Mouse (Mus musculus): Measurements from ENCODE around the gene Fhad1. TPM values are rescaled to one million over a fixed set of nuclear protein-coding genes. Genes with fewer than 3 reads are reported as not detected.

Fhad1 gene
- polyA plus RNA-seq, 1 experiment from 2014 or later = 1.5 TPM

GRCm38 (mm10) chr4:141863726-141864280 lies 151.1 kb downstream of the Fhad1 start:
- Histone ChIP-seq H3K4me1 (peaks cover 31% of the 10 kb centered on the region), H3K27me3 (no peaks in the 10 kb centered on the region), H3K9me3 (replicated peaks) (no peaks in the 10 kb centered on the region), H3K9ac (no peak overlapping the region), H3K27ac (no peak overlapping the region), H3K4me3 (no peak overlapping the region), H3K36me3 (ENCODE audit: poor library complexity, severe bottlenecking) (peaks cover 51% of the 10 kb centered on the region), H3K4me2 (no peak overlapping the region)
- WGBS = 92% methylated on average over 7 of the region's 7 CpGs
- no peak for ATAC-seq

GRCm38 (mm10) chr4:141862867-141863266 lies 152.0 kb downstream of the Fhad1 start:
- peaks cover 24% of the 10 kb centered on the region for H3K4me1 ChIP-seq
- peaks cover 54% of the 10 kb centered on the region for H3K36me3 ChIP-seq (ENCODE audit: poor library complexity, severe bottlenecking)
- H3K4me3 ChIP-seq = no peak overlapping the region
- H3K9me3 ChIP-seq (replicated peaks) = no peaks in the 10 kb centered on the region
- H3K27me3 ChIP-seq = no peaks in the 10 kb centered on the region
- no peak overlapping the region for H3K9ac ChIP-seq
- 88% methylated on average over 5 of the region's 5 CpGs for WGBS
- ATAC-seq = no peak
- no peak overlapping the region for H3K4me2 ChIP-seq
- no peak overlapping the region for H3K27ac ChIP-seq

- no peak overlapping the region for H3K9ac ChIP-seq
- WGBS = 93% methylated on average over 17 of the region's 17 CpGs
- H3K27me3 ChIP-seq = no peaks in the 10 kb centered on the region
- peaks cover 54% of the 10 kb centered on the region for H3K36me3 ChIP-seq (ENCODE audit: poor library complexity, severe bottlenecking)
- peaks cover 17% of the 10 kb centered on the region for H3K4me1 ChIP-seq
- no peaks in the 10 kb centered on the region for H3K9me3 ChIP-seq (replicated peaks)
- no peak overlapping the region for H3K4me2 ChIP-seq
- no peak overlapping the region for H3K4me3 ChIP-seq
- no peak overlapping the region for H3K27ac ChIP-seq
- no peak for ATAC-seq
Observed at GRCm38 (mm10) chr4:141861591-141862295, 153.1 kb downstream of the Fhad1 start.

GRCm38 (mm10) chr4:141860246-141860841 lies 154.5 kb downstream of the Fhad1 start:
- Histone ChIP-seq H3K27me3 (no peaks in the 10 kb centered on the region), H3K4me1 (peaks cover 5% of the 10 kb centered on the region; the same call in 1 of the 2 replicates), H3K4me2 (no peak overlapping the region), H3K4me3 (no peak overlapping the region), H3K36me3 (ENCODE audit: poor library complexity, severe bottlenecking) (peaks cover 46% of the 10 kb centered on the region), H3K9me3 (replicated peaks) (no peaks in the 10 kb centered on the region), H3K27ac (no peak overlapping the region), H3K9ac (no peak overlapping the region)
- no peak for ATAC-seq
- WGBS = 78% methylated on average over 19 of the region's 19 CpGs

- Histone ChIP-seq H3K9me3 (replicated peaks) (no peaks in the 10 kb centered on the region), H3K27ac (no peak overlapping the region), H3K4me3 (no peak overlapping the region), H3K36me3 (ENCODE audit: poor library complexity, severe bottlenecking) (peaks cover 40% of the 10 kb centered on the region), H3K4me1 (peaks cover 5% of the 10 kb centered on the region; the same call in 1 of the 2 replicates), H3K4me2 (no peak overlapping the region), H3K27me3 (no peaks in the 10 kb centered on the region), H3K9ac (no peak overlapping the region)
- no peak for ATAC-seq
- WGBS = 92% methylated on average over 14 of the region's 14 CpGs
Observed at GRCm38 (mm10) chr4:141859351-141859750, 155.5 kb downstream of the Fhad1 start.

DNA sequence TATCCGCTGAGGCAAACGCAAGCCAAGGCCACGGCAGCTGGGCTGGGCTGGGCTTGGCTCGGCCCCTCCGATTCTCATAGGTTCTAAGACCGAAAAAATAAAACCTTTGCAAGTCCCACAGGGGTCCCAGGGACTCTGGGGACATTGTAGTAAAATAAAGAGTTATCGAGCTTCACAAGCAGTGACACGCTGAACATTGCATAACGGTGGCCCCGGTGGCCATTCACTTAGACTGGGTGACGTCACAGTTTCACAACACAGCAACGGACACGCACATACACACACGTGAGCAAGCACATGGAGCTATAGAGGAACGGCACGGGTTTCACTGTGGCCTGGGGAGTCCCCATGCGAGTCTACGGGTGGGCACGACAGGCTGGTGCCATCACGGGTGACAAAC lies 156.4 kb downstream of the Fhad1 start:
- no peaks in the 10 kb centered on the region for H3K9me3 ChIP-seq (replicated peaks)
- WGBS = 91% methylated on average over 20 of the region's 20 CpGs

GRCm38 (mm10) chr4:141857422-141857930 lies 157.4 kb downstream of the Fhad1 start:
- H3K4me3 ChIP-seq = no peak overlapping the region
- H3K27me3 ChIP-seq = no peaks in the 10 kb centered on the region
- H3K9me3 ChIP-seq (replicated peaks) = no peaks in the 10 kb centered on the region
- H3K27ac ChIP-seq = peak overlapping the region; percentile 7; the same call in 1 of the 2 replicates
- peak; percentile 86 for ATAC-seq
- H3K4me2 ChIP-seq = no peak overlapping the region
- no peak overlapping the region for H3K9ac ChIP-seq
- peaks cover 39% of the 10 kb centered on the region for H3K36me3 ChIP-seq (ENCODE audit: poor library complexity, severe bottlenecking)
- H3K4me1 ChIP-seq = peaks cover 5% of the 10 kb centered on the region; the same call in 1 of the 2 replicates
- 14% methylated on average over 10 of the region's 10 CpGs for WGBS

More for the DNA sequence above, 156.4 kb downstream of the Fhad1 start:
- H3K4me3 ChIP-seq = no peak overlapping the region
- H3K27ac ChIP-seq = peak overlapping the region; percentile 48; the same call in 1 of the 2 replicates
- H3K4me1 ChIP-seq = peaks cover 5% of the 10 kb centered on the region; the same call in 1 of the 2 replicates
- H3K36me3 ChIP-seq (ENCODE audit: poor library complexity, severe bottlenecking) = peaks cover 39% of the 10 kb centered on the region
- H3K4me2 ChIP-seq = no peak overlapping the region
- no peaks in the 10 kb centered on the region for H3K27me3 ChIP-seq
- H3K9ac ChIP-seq = no peak overlapping the region
- no peak for ATAC-seq

DNA sequence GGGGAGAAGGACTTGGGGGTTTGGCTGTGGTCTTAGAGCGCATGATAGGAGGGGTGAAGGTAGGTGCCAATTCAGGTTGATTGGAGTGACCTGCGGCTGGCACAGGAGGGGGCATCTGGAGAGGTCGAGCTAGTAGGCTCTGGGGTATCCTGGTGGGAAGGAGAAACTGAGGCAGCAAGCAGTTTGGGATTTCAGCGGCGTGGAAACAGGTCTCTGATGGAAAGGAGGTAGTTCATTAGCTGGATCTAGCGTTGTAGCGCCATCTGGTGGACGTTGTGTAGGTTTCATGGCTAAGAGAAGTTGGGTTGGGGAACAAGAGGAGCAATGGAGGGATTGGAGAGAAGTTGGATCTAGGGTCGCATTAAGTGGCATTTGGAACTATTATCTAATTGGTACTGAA lies 161.4 kb downstream of the Fhad1 start:
- Histone ChIP-seq H3K36me3 (ENCODE audit: poor library complexity, severe bottlenecking) (no peaks in the 10 kb centered on the region), H3K9me3 (replicated peaks) (no peaks in the 10 kb centered on the region), H3K9ac (no peak overlapping the region), H3K4me2 (no peak overlapping the region), H3K27me3 (no peaks in the 10 kb centered on the region), H3K27ac (no peak overlapping the region), H3K4me3 (no peak overlapping the region), H3K4me1 (peaks cover 5% of the 10 kb centered on the region; the same call in 1 of the 2 replicates)
- WGBS = 72% methylated on average over 9 of the region's 9 CpGs
- ATAC-seq = no peak

- no peak within 1 kb of the TSS for H3K4me3 ChIP-seq
- no peak within 1 kb of the TSS for H3K27ac ChIP-seq
- WGBS = 88% methylated on average over 6 of the region's 6 CpGs
- H3K9ac ChIP-seq = no peak within 1 kb of the TSS
- H3K4me1 ChIP-seq = no peaks in the 10 kb centered on the region
- H3K4me2 ChIP-seq = no peak within 1 kb of the TSS
- H3K9me3 ChIP-seq (replicated peaks) = no peaks in the 10 kb centered on the region
- H3K36me3 ChIP-seq (ENCODE audit: poor library complexity, severe bottlenecking) = no peaks in the 10 kb centered on the region
- no peaks in the 10 kb centered on the region for H3K27me3 ChIP-seq
- ATAC-seq = no peak
Observed at GRCm38 (mm10) chr4:141845999-141846398, 168.9 kb downstream of the Fhad1 start, which contains the start of gene Ctrc. Gene Ctrc (minus strand): TSS chr4:141846359.

Other genes starting within 250 kb of the Fhad1 start
- gene Dnajc16, start 224.2 kb downstream of the Fhad1 start, polyA plus RNA-seq (2015; fragmentation: Nextera tagmentation; extraction: Ambion mirVana) = 4.6 and 4.7 TPM in 2 replicates
- 14.7 and 15.6 TPM in 2 replicates for gene Casp9, start 221.5 kb downstream of the Fhad1 start, polyA plus RNA-seq (2015; fragmentation: Nextera tagmentation; extraction: Ambion mirVana)
- gene Cela2a, start 188.9 kb downstream of the Fhad1 start, polyA plus RNA-seq (2015; fragmentation: Nextera tagmentation; extraction: Ambion mirVana) = 0.15 TPM in 1 of 2 replicates, not detected in the other
- not detected in 2 replicates for gene Ctrc, start 168.7 kb downstream of the Fhad1 start, polyA plus RNA-seq (2015; fragmentation: Nextera tagmentation; extraction: Ambion mirVana)
- 85.2 and 86.3 TPM in 2 replicates for gene Efhd2, start 140.2 kb downstream of the Fhad1 start, polyA plus RNA-seq (2015; fragmentation: Nextera tagmentation; extraction: Ambion mirVana)
- gene Tmem51, start 69.2 kb upstream of the Fhad1 start, polyA plus RNA-seq (2015; fragmentation: Nextera tagmentation; extraction: Ambion mirVana) = 3.4 and 4.5 TPM in 2 replicates
- gene Kazn, start 224.3 kb upstream of the Fhad1 start, polyA plus RNA-seq (2015; fragmentation: Nextera tagmentation; extraction: Ambion mirVana) = 18.3 and 19.1 TPM in 2 replicates

Measured in forebrain, embryonic 13.5 days (tissue).